Mouse (Mus musculus) cerebellum, adult 2 months (tissue): ENCODE measurements around the gene Tfec. TPM values are rescaled to one million over a fixed set of nuclear protein-coding genes. Genes with fewer than 3 reads are reported as not detected.

Experiments
- DNase-seq, 2 experiments: peaks; one replicate each; pipeline ENCODE4 v3.0.0; 2021
- H3K27ac ChIP-seq: fragments of 200-500 bp; 2 replicates; pipeline ENCODE4 v1.5.1; 2012; ENCODE audit warnings: low read length, control low read depth, inconsistent platforms; ENCODE audit not compliant: insufficient read depth
- H3K27me3 ChIP-seq: fragments of 200-500 bp; 2 replicates; pipeline ENCODE4 v1.6.1; 2012; ENCODE audit warnings: inconsistent platforms, mild to moderate bottlenecking, low read length, moderate library complexity; ENCODE audit not compliant: control insufficient read depth, insufficient read depth
- H3K4me1 ChIP-seq: fragments of 200-500 bp; 2 replicates; pipeline ENCODE4 v1.6.1; 2011; ENCODE audit warnings: low read length; ENCODE audit not compliant: control insufficient read depth, insufficient read depth
- H3K4me3 ChIP-seq: fragments of 200-500 bp; replicated peaks from 2 replicates; pipeline ENCODE3; 2011; ENCODE audit warnings: mild to moderate bottlenecking, low read depth, low read length, control low read depth; ENCODE audit not compliant: insufficient read depth
- CTCF ChIP-seq: fragments of 200-500 bp; IDR thresholded peaks from 2 replicates; pipeline ENCODE4 v1.5.1; 2011; ENCODE audit warnings: low read depth, mild to moderate bottlenecking, control low read depth, low read length, moderate library complexity, borderline replicate concordance; ENCODE audit not compliant: insufficient read depth
- POLR2A ChIP-seq: fragments of 200-500 bp; IDR thresholded peaks from 2 replicates; pipeline ENCODE4 v1.6.1; 2011; ENCODE audit warnings: low read length, control low read depth, borderline replicate concordance; ENCODE audit not compliant: insufficient read depth
- WGBS: fragments of 180-500 bp; shearing (Covaris S2); methylation state at CpG from one replicate; pipeline ENCODE4 v1.1.7; 2018; 5-methylcytosine and 5-hydroxymethylcytosine counted together
- polyA plus RNA-seq: library from polyadenylated mRNA; depleted of rRNA; stranded (reverse); fragments of >200 nt; gene quantifications from 2 replicates; pipeline ENCODE4 v1.2.3, GENCODE M21; 2012; rRNA removed

The Tfec gene
- 0.14 TPM in 1 of 2 replicates, not detected in the other for polyA plus RNA-seq

DNA sequence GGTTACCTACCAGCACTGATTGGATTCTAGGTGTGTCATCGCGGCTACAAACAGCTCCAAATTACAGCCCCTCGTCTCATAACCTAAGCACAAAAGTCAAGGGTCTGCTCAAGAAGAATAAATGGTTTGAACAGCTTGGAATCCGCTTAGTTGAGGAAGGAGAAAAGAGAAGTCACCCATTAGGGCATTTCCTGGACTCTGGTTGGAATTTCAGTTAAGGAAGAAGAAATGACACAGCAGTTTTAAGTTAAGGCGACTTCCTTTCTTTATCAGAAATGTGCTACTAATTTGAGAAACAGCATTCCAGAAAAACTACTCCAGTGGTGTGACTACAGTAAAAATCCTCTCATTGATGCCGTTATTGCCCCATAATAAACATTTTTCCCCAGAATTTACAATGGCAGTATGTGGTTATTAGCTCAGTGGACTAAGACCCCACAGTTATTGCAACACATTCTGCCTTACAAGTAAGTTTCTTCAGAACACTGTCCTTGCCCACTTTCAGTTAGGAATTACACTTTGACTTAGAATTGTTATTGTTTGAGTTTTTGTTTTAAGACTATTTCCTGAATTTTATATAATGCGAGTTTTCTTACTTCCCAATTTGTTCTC lies at the start of gene Tfec:
TSS of gene Tfec (minus strand) at position 191 of the 612 bp plus-strand sequence.
- TF ChIP-seq POLR2A = no peak
- TF ChIP-seq CTCF = no peak
- no peaks in the 10 kb centered on the region for H3K4me1 ChIP-seq
- H3K27ac ChIP-seq = no peak within 1 kb of the TSS
- H3K27me3 ChIP-seq = no peaks in the 10 kb centered on the region
- no peak within 1 kb of the TSS for H3K4me3 ChIP-seq
- 91% methylated on average over 7 of the region's 7 CpGs for WGBS
- DNase-seq = no peak

DNA sequence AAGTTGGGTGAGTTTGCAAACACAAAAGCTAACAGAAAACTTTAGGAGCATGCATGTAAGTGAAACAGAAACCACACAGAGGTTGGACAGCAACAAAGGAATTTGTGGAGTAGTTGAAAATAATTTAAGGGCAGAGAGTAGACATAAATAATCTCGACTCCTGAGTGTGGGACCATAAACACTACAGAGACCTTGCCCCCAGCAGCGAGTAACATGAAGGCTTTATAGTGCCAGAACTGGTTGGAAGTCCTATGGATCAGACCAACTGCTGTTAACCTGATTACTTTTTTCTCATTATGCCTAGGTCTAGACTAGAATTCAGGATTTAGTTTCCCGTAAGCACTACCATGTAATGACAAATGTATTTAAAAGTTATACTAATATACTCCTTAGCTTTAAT lies 49.6 kb upstream of the Tfec start:
- no peaks in the 10 kb centered on the region for H3K4me1 ChIP-seq
- H3K4me3 ChIP-seq = no peak overlapping the region
- H3K27ac ChIP-seq = no peak overlapping the region
- 74% methylated on average over 3 of the region's 3 CpGs for whole genome bisulfite sequencing
- TF ChIP-seq CTCF (no peak), POLR2A (no peak)
- H3K27me3 ChIP-seq = no peaks in the 10 kb centered on the region
- DNase-seq = no peak

DNA sequence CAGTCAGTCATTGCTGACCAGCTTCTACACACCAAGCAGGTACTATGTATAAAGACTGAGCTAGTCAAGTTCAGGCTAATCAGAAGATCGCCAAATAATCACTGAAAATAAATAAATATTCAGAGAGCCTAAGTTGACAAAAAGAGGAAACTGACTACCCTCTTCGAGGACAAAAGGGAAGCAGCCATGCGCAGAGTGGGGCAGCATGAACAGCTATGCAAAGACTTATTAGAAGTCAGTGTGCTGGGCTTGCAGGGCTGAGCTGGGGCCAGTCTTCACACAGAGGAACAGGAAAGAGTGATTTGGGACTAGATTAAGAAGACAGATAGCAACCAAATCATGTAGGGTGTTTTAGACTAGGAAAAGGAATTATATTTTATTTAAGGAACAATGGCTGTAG lies 45.3 kb upstream of the Tfec start:
- Histone ChIP-seq H3K4me3 (no peak overlapping the region), H3K27ac (no peak overlapping the region), H3K4me1 (no peaks in the 10 kb centered on the region), H3K27me3 (no peaks in the 10 kb centered on the region)
- WGBS = 76% methylated on average over 3 of the region's 3 CpGs
- DNase-seq = no peak
- no peak for TF ChIP-seq POLR2A

DNA sequence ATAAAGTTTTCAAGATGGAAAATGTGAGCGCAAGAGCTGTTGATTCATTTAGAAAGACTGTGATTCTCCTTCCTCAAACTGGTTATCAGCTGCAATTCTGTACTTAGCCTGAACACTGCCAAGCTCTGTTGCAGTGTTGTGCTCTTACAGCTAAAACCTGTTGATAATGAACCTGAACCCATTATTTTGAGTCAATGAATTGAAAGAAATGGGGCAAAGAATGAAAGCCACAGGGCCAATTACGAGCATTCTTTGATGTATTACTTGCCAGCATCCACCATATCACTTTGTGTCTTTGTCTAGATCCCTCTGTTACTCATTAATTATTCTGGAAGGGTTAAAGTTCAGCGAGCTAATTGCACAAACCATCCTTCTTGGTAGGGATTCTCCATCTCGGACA lies 44.2 kb upstream of the Tfec start:
- Histone ChIP-seq H3K4me1 (no peaks in the 10 kb centered on the region), H3K27me3 (no peaks in the 10 kb centered on the region), H3K27ac (no peak overlapping the region), H3K4me3 (no peak overlapping the region)
- WGBS = 54% methylated on average over 4 of the region's 4 CpGs
- TF ChIP-seq POLR2A (no peak), CTCF (no peak)
- no peak for DNase-seq

DNA sequence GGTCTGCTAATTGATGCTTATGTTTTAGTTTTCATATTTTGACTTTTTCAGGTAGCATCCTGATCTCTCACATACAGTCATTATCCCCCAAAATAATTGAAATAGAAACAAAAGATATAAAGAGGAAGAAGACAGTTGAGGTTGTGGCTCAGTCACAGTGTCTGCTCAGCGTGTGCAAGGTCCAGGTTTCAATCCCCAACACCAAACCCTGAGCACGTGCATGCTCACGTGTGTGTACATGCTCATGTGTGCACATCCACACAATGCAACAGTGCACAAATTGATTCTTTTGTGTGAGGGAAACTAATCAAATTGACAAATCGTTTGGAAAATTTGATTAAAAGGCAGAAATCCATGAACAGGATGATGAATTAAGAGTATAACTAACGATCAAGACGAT lies 32.8 kb upstream of the Tfec start:
- Histone ChIP-seq H3K4me1 (no peaks in the 10 kb centered on the region), H3K27ac (no peak overlapping the region), H3K27me3 (no peaks in the 10 kb centered on the region), H3K4me3 (no peak overlapping the region)
- 82% methylated on average over 6 of the region's 6 CpGs for WGBS
- TF ChIP-seq CTCF (no peak), POLR2A (no peak)
- no peak for DNase-seq

DNA sequence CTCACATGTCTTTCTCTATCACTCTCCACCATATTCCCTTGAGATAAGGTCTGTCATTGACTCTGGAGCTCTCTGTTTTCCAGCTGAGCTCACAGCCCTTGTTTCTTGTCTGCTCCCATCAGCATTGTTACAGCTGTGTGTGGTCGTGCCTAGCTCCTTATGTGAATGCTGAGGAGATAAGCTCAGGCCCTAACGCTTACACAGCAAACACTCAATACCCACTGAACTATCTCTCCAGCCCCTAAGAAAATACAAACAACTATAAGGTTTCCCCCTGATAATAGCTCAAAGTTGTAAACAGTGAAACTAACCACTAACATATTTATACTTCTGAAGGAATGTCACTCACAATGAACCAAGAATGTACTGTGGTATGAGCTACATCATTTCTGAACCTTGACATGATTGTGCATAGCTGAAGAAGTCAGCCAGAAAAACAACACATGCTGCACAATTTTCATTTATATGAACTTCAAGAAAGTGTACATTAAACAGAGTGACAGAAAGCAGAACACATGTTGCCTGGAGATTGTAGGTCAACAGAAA lies 21.9 kb upstream of the Tfec start:
- no peak for DNase-seq
- Histone ChIP-seq H3K4me3 (no peak overlapping the region), H3K27ac (no peak overlapping the region), H3K27me3 (no peaks in the 10 kb centered on the region), H3K4me1 (no peaks in the 10 kb centered on the region)
- TF ChIP-seq CTCF (no peak), POLR2A (no peak)
- 62% methylated on average over 2 of the region's 2 CpGs for WGBS

DNA sequence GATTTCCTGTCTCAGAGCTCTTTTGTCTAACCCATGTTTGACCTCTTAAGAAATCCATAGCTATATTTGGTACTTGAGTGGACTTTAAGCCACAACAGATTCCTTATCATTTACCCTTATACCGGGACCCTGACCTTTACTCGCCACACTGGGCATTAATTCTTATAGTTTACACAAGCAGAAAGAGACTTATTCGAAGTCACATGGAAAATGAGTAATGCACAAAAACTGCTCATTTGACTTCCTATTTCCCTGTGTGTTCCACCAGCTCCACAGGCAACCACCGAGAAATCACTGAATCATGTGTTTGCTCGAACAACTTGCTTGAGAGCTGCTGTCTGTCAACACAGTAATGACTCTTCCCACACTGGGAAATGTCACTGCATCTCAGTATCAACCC lies 6.4 kb downstream of the Tfec start:
- no peaks in the 10 kb centered on the region for H3K27me3 ChIP-seq
- WGBS = 78% methylated on average over 5 of the region's 5 CpGs
- H3K4me3 ChIP-seq = no peak overlapping the region
- no peaks in the 10 kb centered on the region for H3K4me1 ChIP-seq
- DNase-seq = no peak
- no peak overlapping the region for H3K27ac ChIP-seq
- TF ChIP-seq POLR2A (no peak), CTCF (no peak)

DNA sequence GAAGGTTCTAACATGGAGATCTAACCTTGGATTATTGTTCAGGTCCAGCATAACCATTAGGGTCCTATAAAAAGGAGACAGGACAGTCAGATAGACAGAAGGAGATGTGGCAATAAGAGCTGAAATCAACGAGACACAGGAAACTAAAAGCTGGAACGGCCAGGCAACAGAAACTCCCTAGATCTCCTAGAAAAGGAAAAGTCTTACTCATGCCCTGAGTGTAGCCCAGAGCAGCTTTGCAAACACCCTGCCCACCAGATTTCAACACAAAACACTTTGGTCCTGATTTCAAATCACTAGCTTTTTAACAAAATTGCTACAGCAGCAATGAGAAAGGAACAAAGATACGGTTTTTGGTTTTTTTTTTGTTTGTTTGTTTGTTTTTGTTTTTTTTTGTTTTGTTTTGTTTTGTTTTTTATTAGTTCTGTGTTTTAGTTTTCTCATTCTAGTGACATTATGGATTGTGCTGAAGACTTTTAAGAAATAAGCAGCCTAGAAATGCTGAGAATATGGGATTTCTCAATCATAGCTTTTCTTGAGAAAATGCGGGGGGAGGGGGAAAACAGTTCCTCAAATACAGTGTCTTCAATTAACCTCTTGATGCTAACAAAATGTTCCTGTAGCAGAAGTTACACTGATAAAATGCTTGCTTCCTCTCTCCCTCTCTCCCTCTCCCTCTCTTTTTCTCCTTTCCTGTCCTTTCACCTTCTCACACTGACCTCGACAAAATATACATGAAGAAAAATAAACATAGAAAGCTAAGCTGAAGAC lies 14.5 kb downstream of the Tfec start:
- H3K4me1 ChIP-seq = no peaks in the 10 kb centered on the region
- no peak for TF ChIP-seq POLR2A
- H3K4me3 ChIP-seq = no peak overlapping the region
- H3K27ac ChIP-seq = no peak overlapping the region
- H3K27me3 ChIP-seq = no peaks in the 10 kb centered on the region
- no peak for DNase-seq
- 82% methylated on average over 5 of the region's 5 CpGs for WGBS
